ENCODE assay signal across 8 mouse cellular contexts in the genomic region with DNA sequence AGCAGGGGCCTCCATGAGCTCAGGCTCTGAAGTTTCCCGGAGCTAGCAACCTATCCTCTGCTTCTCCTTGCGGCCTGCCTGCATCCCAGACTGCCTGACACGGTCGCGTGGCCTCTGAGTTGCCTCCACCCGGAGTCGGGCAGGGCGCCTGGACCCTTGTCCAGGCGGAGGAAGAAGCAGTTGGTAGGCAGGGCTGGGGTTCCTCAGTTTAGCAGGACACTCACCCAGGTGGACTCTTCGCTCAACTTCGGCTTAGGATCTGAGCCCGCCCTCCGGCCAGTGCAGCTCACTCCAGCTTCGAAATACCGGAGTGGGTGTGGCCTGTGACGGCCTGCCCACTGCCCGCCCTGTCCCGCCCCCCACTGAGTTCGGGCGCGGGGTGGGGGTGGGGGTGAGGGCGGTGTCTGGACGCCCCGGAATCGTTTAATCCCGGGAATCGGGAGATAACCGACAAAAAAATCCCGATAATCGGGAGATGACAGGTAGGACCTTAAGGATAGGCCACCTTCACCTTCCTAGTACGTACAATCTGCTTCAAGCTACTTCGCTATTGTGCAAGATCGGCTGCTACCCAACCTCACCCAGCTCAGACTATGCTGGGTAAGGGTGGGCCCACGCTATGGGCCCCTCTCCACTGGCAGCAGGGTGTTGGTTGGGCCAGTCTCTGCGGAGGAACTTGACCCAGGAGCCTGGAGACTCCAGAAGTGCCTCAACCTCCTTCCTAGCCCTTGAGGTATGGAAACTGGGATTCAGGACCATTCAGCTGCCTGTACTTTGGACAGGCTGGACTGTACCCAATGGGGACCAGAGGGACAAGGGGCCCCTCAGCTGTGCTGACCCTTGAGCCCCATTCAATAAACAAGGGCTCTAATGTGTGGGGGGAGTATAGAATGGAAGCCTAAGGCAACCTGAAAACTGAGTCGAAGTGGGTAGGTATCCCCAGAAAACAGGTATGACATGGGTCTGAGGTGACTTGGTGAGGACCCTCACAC. TPM values are rescaled to one million over a fixed set of nuclear protein-coding genes. Genes with fewer than 3 reads are reported as not detected.
DNase-seq lines count a peak whose midpoint lies in the region; ATAC-seq and TF ChIP-seq lines count a peak whose summit lies in the region.

A gene (minus strand): TSS at position 339 of the 992 bp plus-strand sequence.

- peak within 1 kb of the TSS; percentile 82 for H3K27ac ChIP-seq in embryonic facial prominence, embryonic 10.5 days (replicated peaks)
- H3K27ac ChIP-seq in limb, embryonic 14.5 days (replicated peaks; ENCODE audit: low read depth, low read length): peak within 1 kb of the TSS; percentile 7; the same call in 1 of the 2 replicates
- H3K27ac ChIP-seq in midbrain, embryonic 15.5 days: no peak within 1 kb of the TSS

- 5% methylated on average over 36 of the region's 36 CpGs for WGBS in embryonic facial prominence, embryonic 10.5 days
- 5% methylated on average over 35 of the region's 36 CpGs for WGBS in limb, embryonic 14.5 days
- WGBS in midbrain, embryonic 15.5 days: 6% methylated on average over 36 of the region's 36 CpGs

- H3K27me3 ChIP-seq in embryonic facial prominence, embryonic 10.5 days (replicated peaks; ENCODE audit: low read depth, poor library complexity, severe bottlenecking): no peaks in the 10 kb centered on the region
- H3K27me3 ChIP-seq in limb, embryonic 14.5 days (ENCODE audit: control insufficient read depth, insufficient read depth, low read length): no peaks in the 10 kb centered on the region
- 0 out of 2 replicates have a peak, but pooled peaks cover 5% of the 10 kb centered on the region for H3K27me3 ChIP-seq in midbrain, embryonic 15.5 days (replicated peaks)

- H3K4me1 ChIP-seq in embryonic facial prominence, embryonic 10.5 days: peaks cover 69% of the 10 kb centered on the region
- peaks cover 35% of the 10 kb centered on the region for H3K4me1 ChIP-seq in limb, embryonic 14.5 days (ENCODE audit: control insufficient read depth, insufficient read depth, low read length)
- peaks cover 26% of the 10 kb centered on the region for H3K4me1 ChIP-seq in midbrain, embryonic 15.5 days

- peak; percentile 77 for DNase-seq in layer of hippocampus, adult 11-12 months (ENCODE audit: low spot score)
- no peak for DNase-seq in layer of hippocampus, adult 9-10 months (ENCODE audit: low spot score)
- DNase-seq in embryonic facial prominence, embryonic 10.5 days (ENCODE audit: low spot score): peak; percentile 80
- DNase-seq in heart, adult 18-20 months: peak; percentile 87 to 91
- DNase-seq in kidney, adult 18-20 months: peak; percentile 90
- DNase-seq in limb, embryonic 14.5 days (ENCODE audit: low spot score): peak; percentile 82
- DNase-seq in spleen, postnatal 14 days (ENCODE audit: low spot score in 2 of 2): peak; percentile 46 to 63

- peak; percentile 88 for ATAC-seq in limb, embryonic 14.5 days (ENCODE audit: low FRiP score, low read depth)
- peak; percentile 64; the same call in 1 of the 2 replicates for ATAC-seq in midbrain, embryonic 15.5 days (replicated peaks)

- TF ChIP-seq POLR2A in limb, embryonic 14.5 days (IDR thresholded peaks at IDR 0.05; ENCODE audit: borderline replicate concordance, extremely low read depth, insufficient read depth, insufficient read length): no peak

- H3K4me2 ChIP-seq in limb, embryonic 14.5 days (replicated peaks; ENCODE audit: low read depth, low read length, severe bottlenecking): peak within 1 kb of the TSS; percentile 75
- H3K4me2 ChIP-seq in midbrain, embryonic 15.5 days: peak within 1 kb of the TSS; percentile 57

- no peaks in the 10 kb centered on the region for H3K9me3 ChIP-seq in embryonic facial prominence, embryonic 10.5 days
- H3K9me3 ChIP-seq in limb, embryonic 14.5 days (ENCODE audit: control insufficient read depth, low read length): no peaks in the 10 kb centered on the region
- no peaks in the 10 kb centered on the region for H3K9me3 ChIP-seq in midbrain, embryonic 15.5 days

- peak within 1 kb of the TSS; percentile 61 for H3K9ac ChIP-seq in limb, embryonic 14.5 days (ENCODE audit: low read depth, low read length, severe bottlenecking)
- peak within 1 kb of the TSS; percentile 24 for H3K9ac ChIP-seq in midbrain, embryonic 15.5 days

- peak within 1 kb of the TSS; percentile 66 for H3K4me3 ChIP-seq in embryonic facial prominence, embryonic 10.5 days
- peak within 1 kb of the TSS; percentile 52 for H3K4me3 ChIP-seq in limb, embryonic 14.5 days (replicated peaks; ENCODE audit: low read length)
- H3K4me3 ChIP-seq in midbrain, embryonic 15.5 days: peak within 1 kb of the TSS; percentile 40

- peaks cover 60% of the 10 kb centered on the region for H3K36me3 ChIP-seq in embryonic facial prominence, embryonic 10.5 days (replicated peaks)
- peaks cover 42% of the 10 kb centered on the region for H3K36me3 ChIP-seq in limb, embryonic 14.5 days (ENCODE audit: control insufficient read depth, insufficient read depth, low read length)
- H3K36me3 ChIP-seq in midbrain, embryonic 15.5 days (replicated peaks): peaks cover 3% of the 10 kb centered on the region; the same call in 1 of the 2 replicates

RNA-seq across cellular contexts. Expression of the gene that starts here (rescaled TPM):
- polyA plus RNA-seq in embryonic facial prominence, embryonic 10.5 days (2016; fragmentation: Nextera tagmentation; extraction: Ambion mirVana): 28.0 and 28.8 TPM in 2 replicates
- total RNA-seq in heart, adult 18-20 months (2021): 1 to 10 TPM; 8.0 to 9.2 TPM
- polyA plus RNA-seq in limb, embryonic 14.5 days (2012; rRNA removed): 145 and 191 TPM in 2 replicates
- polyA plus RNA-seq in limb, embryonic 14.5 days (2014; fragmentation: Nextera tagmentation; extraction: Ambion mirVana): 36.8 and 37.8 TPM in 2 replicates
- 12.7 and 14.6 TPM in 2 replicates for polyA plus RNA-seq in midbrain, embryonic 15.5 days (2015; fragmentation: Nextera tagmentation; extraction: Ambion mirVana)
